In genomic region chr4:140836208-140836866, GRCm38 (mm10) we compare ENCODE assay signal across 14 mouse cellular contexts. TPM values are rescaled to one million over a fixed set of nuclear protein-coding genes. Genes with fewer than 3 reads are reported as not detected.
DNase-seq lines count a peak whose midpoint lies in the region; ATAC-seq lines count a peak whose summit lies in the region.
"Had no signal": no experiment of that assay in that cellular context is flagged by ENCODE, and none has a peak within 500 bp of the region (broad histone marks: within the 10 kb centered on the region; RNA-seq: fewer than 3 reads in every experiment).

No protein-coding gene starts in this region.

- no peak overlapping the region for H3K4me2 ChIP-seq in hindbrain, embryonic 12.5 days (replicated peaks)
- H3K4me2 ChIP-seq in neural tube, embryonic 15.5 days = no peak overlapping the region
- H3K4me2 ChIP-seq: heart, embryonic 15.5 days; lung, embryonic 15.5 days had no signal

- peaks cover 54% of the 10 kb centered on the region for H3K4me1 ChIP-seq in hindbrain, embryonic 10.5 days (replicated peaks)
- H3K4me1 ChIP-seq in hindbrain, embryonic 12.5 days = peaks cover 40% of the 10 kb centered on the region
- peaks cover 38% of the 10 kb centered on the region for H3K4me1 ChIP-seq in neural tube, embryonic 15.5 days
- H3K4me1 ChIP-seq: lung, embryonic 15.5 days had no signal

- WGBS in hindbrain, embryonic 10.5 days = 68% methylated on average over 11 of the region's 11 CpGs
- WGBS in hindbrain, embryonic 12.5 days = 51% methylated on average over 11 of the region's 11 CpGs
- 27% methylated on average over 11 of the region's 11 CpGs for WGBS in neural tube, embryonic 15.5 days

- no peak for DNase-seq in hindbrain, embryonic 10.5 days (ENCODE audit: low spot score)
- DNase-seq in ovary, postnatal 14 days (ENCODE audit: low spot score) = peak; percentile 12
- DNase-seq in ovary, postnatal 10 days (ENCODE audit: low spot score) = no peak
- peak; percentile 71 for DNase-seq in fat pad, adult 2 months (ENCODE audit: extremely low read depth, low read depth, low spot score)
- DNase-seq in urinary bladder, postnatal 25 days (ENCODE audit: low spot score) = no peak
- DNase-seq in left cerebral cortex, adult 9 months (ENCODE audit: low spot score in 2 of 2) = no peak
- DNase-seq: kidney, adult 9 months had no signal

- H3K4me3 ChIP-seq in hindbrain, embryonic 10.5 days = no peak overlapping the region
- no peak overlapping the region for H3K4me3 ChIP-seq in hindbrain, embryonic 12.5 days
- H3K4me3 ChIP-seq in neural tube, embryonic 15.5 days (replicated peaks) = no peak overlapping the region
- H3K4me3 ChIP-seq: heart, embryonic 15.5 days; lung, embryonic 15.5 days; midbrain, embryonic 12.5 days; stomach, embryonic 15.5 days had no signal

- no peaks in the 10 kb centered on the region for H3K36me3 ChIP-seq in hindbrain, embryonic 10.5 days
- no peaks in the 10 kb centered on the region for H3K36me3 ChIP-seq in hindbrain, embryonic 12.5 days
- H3K36me3 ChIP-seq in neural tube, embryonic 15.5 days = no peaks in the 10 kb centered on the region
- H3K36me3 ChIP-seq: heart, embryonic 15.5 days; lung, embryonic 15.5 days; midbrain, embryonic 12.5 days; stomach, embryonic 15.5 days had no signal

- H3K9ac ChIP-seq in hindbrain, embryonic 12.5 days = no peak overlapping the region; the same call in 1 of the 2 replicates
- H3K9ac ChIP-seq in neural tube, embryonic 15.5 days (replicated peaks) = no peak overlapping the region
- H3K9ac ChIP-seq: heart, embryonic 15.5 days; lung, embryonic 15.5 days; midbrain, embryonic 12.5 days; stomach, embryonic 15.5 days had no signal

- peaks cover 44% of the 10 kb centered on the region for H3K27me3 ChIP-seq in hindbrain, embryonic 10.5 days (ENCODE audit: insufficient read depth, poor library complexity, severe bottlenecking)
- 0 out of 2 replicates have a peak, but pooled peaks cover 3% of the 10 kb centered on the region for H3K27me3 ChIP-seq in hindbrain, embryonic 12.5 days
- H3K27me3 ChIP-seq in neural tube, embryonic 15.5 days (replicated peaks) = no peaks in the 10 kb centered on the region
- H3K27me3 ChIP-seq: lung, embryonic 15.5 days; stomach, embryonic 15.5 days had no signal

- ATAC-seq in hindbrain, embryonic 12.5 days (ENCODE audit: low FRiP score) = no peak
- peak; percentile 61 for ATAC-seq in neural tube, embryonic 15.5 days (ENCODE audit: low FRiP score)

- peak overlapping the region; percentile 0; the same call in 1 of the 2 replicates for H3K27ac ChIP-seq in hindbrain, embryonic 10.5 days
- no peak overlapping the region for H3K27ac ChIP-seq in hindbrain, embryonic 12.5 days
- H3K27ac ChIP-seq in neural tube, embryonic 15.5 days (replicated peaks) = 0 out of 2 replicates have a peak overlapping the region, but pooled peaks have one; percentile 28
- H3K27ac ChIP-seq: heart, embryonic 15.5 days; lung, embryonic 15.5 days; midbrain, embryonic 12.5 days; stomach, embryonic 15.5 days had no signal

- H3K9me3 ChIP-seq in hindbrain, embryonic 10.5 days = no peaks in the 10 kb centered on the region
- H3K9me3 ChIP-seq in hindbrain, embryonic 12.5 days (replicated peaks) = no peaks in the 10 kb centered on the region
- H3K9me3 ChIP-seq in neural tube, embryonic 15.5 days (replicated peaks) = no peaks in the 10 kb centered on the region
- H3K9me3 ChIP-seq: heart, embryonic 15.5 days; lung, embryonic 15.5 days; midbrain, embryonic 12.5 days; stomach, embryonic 15.5 days had no signal

RNA-seq across cellular contexts. Expression of gene Padi1, which starts 9.2 kb away (rescaled TPM):
- polyA plus RNA-seq in hindbrain, embryonic 10.5 days (2016; fragmentation: Nextera tagmentation; extraction: Ambion mirVana) = 0.07 TPM in 2 replicates
- 0.07 and 0.19 TPM in 2 replicates for polyA plus RNA-seq in hindbrain, embryonic 12.5 days (2016; fragmentation: Nextera tagmentation; extraction: Ambion mirVana)
- 0.08 and 0.24 TPM in 2 replicates for polyA plus RNA-seq in neural tube, embryonic 15.5 days (2015; fragmentation: Nextera tagmentation; extraction: Ambion mirVana)

RNA-seq across cellular contexts. Expression of gene Padi3, which starts 25.9 kb away (rescaled TPM):
- 0.08 and 0.10 TPM in 2 replicates for polyA plus RNA-seq in hindbrain, embryonic 10.5 days (2016; fragmentation: Nextera tagmentation; extraction: Ambion mirVana)
- polyA plus RNA-seq in hindbrain, embryonic 12.5 days (2016; fragmentation: Nextera tagmentation; extraction: Ambion mirVana) = 0.06 TPM in 1 of 2 replicates, not detected in the other
- polyA plus RNA-seq in neural tube, embryonic 15.5 days (2015; fragmentation: Nextera tagmentation; extraction: Ambion mirVana) = 0.22 TPM in 1 of 2 replicates, not detected in the other
- polyA plus RNA-seq: embryonic facial prominence, embryonic 11.5 days had no signal

Comparison
In these comparisons a context has a peak if more than half of its experiments do, and no peak if none do; other contexts are left out.
1. DNase-seq: peak in ovary, postnatal 14 days (single experiment) and fat pad, adult 2 months (single experiment); none in hindbrain, embryonic 10.5 days (single experiment), ovary, postnatal 10 days (single experiment), urinary bladder, postnatal 25 days (single experiment) and left cerebral cortex, adult 9 months (0 of 2).